Mouse (Mus musculus): Measurements from ENCODE around the gene CN725425. TPM values are rescaled to one million over a fixed set of nuclear protein-coding genes. Genes with fewer than 3 reads are reported as not detected.

Gene CN725425
- polyA plus RNA-seq, 1 experiment from 2014 or later: not detected

DNA sequence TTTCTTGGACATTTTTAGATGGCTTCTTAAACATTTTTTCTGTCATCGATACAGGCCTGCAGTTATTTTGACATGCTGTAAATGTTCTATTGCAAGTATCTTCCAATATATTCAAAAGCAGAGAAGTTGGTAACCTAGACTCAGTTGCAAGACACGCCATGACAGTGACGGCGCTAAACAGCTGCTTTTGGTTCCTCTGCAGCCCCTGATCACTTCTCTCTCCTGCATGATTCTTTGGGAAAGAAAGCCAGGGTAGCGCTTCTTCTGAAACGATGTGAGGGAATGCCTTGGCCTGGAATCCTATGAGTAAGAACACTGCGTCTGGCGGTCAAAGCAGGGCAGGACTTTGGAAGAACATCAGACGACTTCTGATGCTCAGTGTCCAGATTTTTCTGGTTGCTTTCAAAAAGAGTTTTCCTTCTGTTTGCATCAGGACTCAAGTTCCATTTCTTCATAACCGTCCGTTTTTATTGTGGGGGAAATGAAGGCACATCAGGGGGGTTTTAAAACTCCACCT lies 100.1 kb downstream of the CN725425 start:
- Histone ChIP-seq H3K9ac (no peak overlapping the region), H3K9me3 (replicated peaks) (no peaks in the 10 kb centered on the region), H3K4me2 (replicated peaks) (no peak overlapping the region), H3K27me3 (no peaks in the 10 kb centered on the region), H3K36me3 (no peaks in the 10 kb centered on the region), H3K27ac (no peak overlapping the region), H3K4me1 (no peaks in the 10 kb centered on the region), H3K4me3 (no peak overlapping the region)
- WGBS: 87% methylated on average over 11 of the region's 11 CpGs
- ATAC-seq (ENCODE audit: low FRiP score): no peak

GRCm38 (mm10) chr15:91301366-91301765 lies 102.1 kb downstream of the CN725425 start:
- no peak overlapping the region for H3K9ac ChIP-seq
- H3K27ac ChIP-seq: no peak overlapping the region
- H3K27me3 ChIP-seq: no peaks in the 10 kb centered on the region
- ATAC-seq (ENCODE audit: low FRiP score): no peak
- H3K9me3 ChIP-seq (replicated peaks): no peaks in the 10 kb centered on the region
- H3K36me3 ChIP-seq: no peaks in the 10 kb centered on the region
- no peak overlapping the region for H3K4me2 ChIP-seq (replicated peaks)
- WGBS: 13% methylated on average over 3 of the region's 3 CpGs
- H3K4me3 ChIP-seq: no peak overlapping the region
- H3K4me1 ChIP-seq: no peaks in the 10 kb centered on the region

GRCm38 (mm10) chr15:91304296-91304852 lies 105.1 kb downstream of the CN725425 start:
- Histone ChIP-seq H3K4me1 (no peaks in the 10 kb centered on the region), H3K9ac (no peak overlapping the region), H3K4me2 (replicated peaks) (no peak overlapping the region), H3K4me3 (no peak overlapping the region), H3K27me3 (no peaks in the 10 kb centered on the region), H3K9me3 (replicated peaks) (no peaks in the 10 kb centered on the region), H3K27ac (no peak overlapping the region), H3K36me3 (no peaks in the 10 kb centered on the region)
- ATAC-seq (ENCODE audit: low FRiP score): no peak
- WGBS: 53% methylated on average over 7 of the region's 7 CpGs

Other genes starting within 250 kb of the CN725425 start
- 38.6 and 39.7 TPM in 2 replicates for gene Kif21a, start 149.5 kb upstream of the CN725425 start, polyA plus RNA-seq (2016; fragmentation: Nextera tagmentation; extraction: Ambion mirVana)
- gene Abcd2, start 7.7 kb upstream of the CN725425 start, polyA plus RNA-seq (2016; fragmentation: Nextera tagmentation; extraction: Ambion mirVana): 13.9 and 14.9 TPM in 2 replicates